Mouse (Mus musculus) ES-E14 (cell line): ENCODE results near the gene Ngfr. TPM values are rescaled to one million over a fixed set of nuclear protein-coding genes. Genes with fewer than 3 reads are reported as not detected.

Experiments used
- DNase-seq: peaks from one replicate; pipeline ENCODE4 v3.0.0-alpha.2; 2013; ENCODE audit warnings: low read depth, low spot score
- H3K27ac ChIP-seq: 2 replicates; pipeline ENCODE4 v1.5.1; 2012; ENCODE audit warnings: low read depth, mild to moderate bottlenecking, low read length, moderate library complexity, mixed read lengths; ENCODE audit not compliant: poor library complexity, insufficient read depth, severe bottlenecking
- H3K36me3 ChIP-seq: 2 replicates; pipeline ENCODE4 v1.6.1; 2012; ENCODE audit warnings: mild to moderate bottlenecking, low read length, moderate library complexity, mixed read lengths; ENCODE audit not compliant: control insufficient read depth, poor library complexity, insufficient read depth, severe bottlenecking
- H3K4me1 ChIP-seq, 2 experiments: fragments of 150-350 bp in 1 of 2; sonication (generic) in 1 of 2; 2 replicates each; pipeline ENCODE4 v1.6.1; 2012; ENCODE audit warnings: low read length in 2 of 2, mild to moderate bottlenecking in 1 of 2, mixed read lengths in 1 of 2; ENCODE audit not compliant: control insufficient read depth in 2 of 2, insufficient read depth in 2 of 2, poor library complexity in 1 of 2
- H3K4me3 ChIP-seq, 2 experiments: fragments of 150-350 bp in 1 of 2; sonication (generic) in 1 of 2; 2 replicates each; pipeline ENCODE4 v1.5.1; 2012; ENCODE audit warnings: low read length in 2 of 2, low read depth in 1 of 2, mild to moderate bottlenecking in 1 of 2, mixed read lengths in 1 of 2; ENCODE audit not compliant: insufficient read depth in 1 of 2, poor library complexity in 1 of 2, severe bottlenecking in 1 of 2
- H3K9ac ChIP-seq: 2 replicates; pipeline ENCODE4 v1.6.1; 2012; ENCODE audit warnings: low read depth, mild to moderate bottlenecking, low read length, mixed read lengths; ENCODE audit not compliant: poor library complexity, insufficient read depth, severe bottlenecking
- H3K9me3 ChIP-seq: fragments of 150-350 bp; sonication (generic); 2 replicates; pipeline ENCODE4 v1.6.1; 2012; ENCODE audit warnings: low read depth, mild to moderate bottlenecking, low read length; ENCODE audit not compliant: control insufficient read depth, insufficient read depth
- CHD2 ChIP-seq: IDR thresholded peaks from 2 replicates; pipeline ENCODE4 v1.6.1; 2014; ENCODE audit warnings: mild to moderate bottlenecking, low read depth, low read length, inconsistent platforms
- HCFC1 ChIP-seq: IDR thresholded peaks from 2 replicates; pipeline ENCODE4 v1.6.1; 2012; ENCODE audit warnings: low read length, inconsistent platforms, borderline replicate concordance; ENCODE audit not compliant: insufficient read depth
- MAFK ChIP-seq: IDR thresholded peaks from 2 replicates; pipeline ENCODE4 v1.6.1; 2014; ENCODE audit warnings: mild to moderate bottlenecking, low read depth, low read length, inconsistent platforms; ENCODE audit not compliant: insufficient read depth
- ZC3H11A ChIP-seq: IDR thresholded peaks from 2 replicates; pipeline ENCODE4 v1.6.1; 2012; ENCODE audit warnings: low read depth, mild to moderate bottlenecking, inconsistent platforms, low read length, borderline replicate concordance
- ZNF384 ChIP-seq: IDR thresholded peaks from 2 replicates; pipeline ENCODE4 v1.6.1; 2012; ENCODE audit warnings: low read depth, low read length, inconsistent platforms
- in situ Hi-C, 2 experiments: fragments of 600-800 bp; cut with MboI; formaldehyde crosslinking; loops; one replicate each; pipeline ENCODE4 v1.15.1; 2025; ENCODE audit warnings: low sequenced_read_pairs in 2 of 2, inconsistent platforms in 1 of 2; ENCODE audit not compliant: unreplicated experiment in 2 of 2
- total RNA-seq: library from RNA; depleted of rRNA; stranded (reverse); fragments of 300-350 nt; gene quantifications from 2 replicates; pipeline ENCODE4 v1.2.3, GENCODE M21; 2012

Ngfr gene
- total RNA-seq, 1 experiment, result 19.9 TPM

DNA sequence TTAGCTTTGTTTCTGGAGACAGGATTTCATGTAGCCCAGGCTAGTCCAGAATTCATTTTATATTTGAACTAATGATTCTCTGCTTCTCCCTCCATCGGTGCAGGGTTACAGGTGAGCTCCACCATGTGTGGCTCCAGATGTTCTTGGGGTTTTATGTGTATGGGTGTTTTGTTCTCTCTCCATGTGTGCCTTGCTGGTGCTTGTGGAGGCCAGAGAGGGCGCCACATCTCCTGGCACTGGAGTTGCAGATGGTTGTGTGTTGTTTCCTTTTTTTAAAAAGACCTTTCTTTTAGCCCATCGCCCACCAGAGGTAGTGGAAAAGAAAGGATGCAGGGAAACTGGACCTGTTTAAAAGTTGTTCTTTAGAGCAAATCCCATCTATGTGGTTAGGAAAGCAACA lies 59.3 kb downstream of the Ngfr start:
- in situ Hi-C loops, result loop anchor here (10.0 kb wide), 3 partner anchors 133 to 413 kb away; no protein-coding TSS in a partner anchor

GRCm38 (mm10) chr11:95527307-95527706 lies 60.2 kb downstream of the Ngfr start:
- TF ChIP-seq HCFC1 (no peak), CHD2 (no peak), MAFK (no peak), ZNF384 (no peak), ZC3H11A (no peak)
- no peak overlapping the region for H3K9ac ChIP-seq

More for the DNA sequence above, 59.3 kb downstream of the Ngfr start:
- Histone ChIP-seq H3K36me3 (no peaks in the 10 kb centered on the region), H3K27ac (no peak overlapping the region), H3K9ac (no peak overlapping the region), H3K4me1 (peaks cover 0 to 10% of the 10 kb centered on the region in 2 experiments; a peak in 2 of 4 replicates), H3K4me3 (no peak overlapping the region), H3K9me3 (no peaks in the 10 kb centered on the region)
- DNase-seq, result no peak
- no peak for TF ChIP-seq MAFK
- TF ChIP-seq CHD2, result no peak
- no peak for TF ChIP-seq HCFC1
- TF ChIP-seq ZC3H11A, result no peak
- no peak for TF ChIP-seq ZNF384

DNA sequence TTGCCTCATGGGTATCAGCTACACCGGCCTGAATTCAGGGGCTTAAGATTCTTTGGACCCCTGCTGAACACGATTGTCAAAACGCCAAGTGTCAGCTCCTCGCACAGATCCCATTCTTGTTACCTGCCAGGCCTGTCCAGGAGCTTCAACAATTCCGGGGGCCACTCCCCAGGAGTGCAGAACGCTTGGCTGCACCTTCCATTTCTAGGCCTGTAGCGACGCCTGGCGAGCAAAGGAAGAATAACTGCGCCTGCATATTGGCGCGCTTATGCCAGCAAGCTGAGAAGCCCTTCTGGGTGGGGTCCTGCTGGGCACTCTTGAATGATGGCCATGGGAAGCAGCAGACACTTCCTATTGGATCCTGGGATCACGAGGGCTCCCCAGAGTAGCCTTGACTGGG lies 66.0 kb downstream of the Ngfr start:
- Histone ChIP-seq H3K9ac (no peak overlapping the region), H3K9me3 (no peaks in the 10 kb centered on the region), H3K27ac (no peak overlapping the region), H3K4me1 (peaks cover 2 to 33% of the 10 kb centered on the region in 2 experiments), H3K4me3 (peak overlapping the region in 1 of 2 experiments; percentile 26; a peak in 1 of 4 replicates), H3K36me3 (no peaks in the 10 kb centered on the region)
- in situ Hi-C loops, result loop anchor here (5.0 to 25.0 kb wide), 5 partner anchors 127 to 409 kb away; partner anchors contain the start of gene Dlx3 (in 1 of the 2)
- no peak for TF ChIP-seq MAFK
- TF ChIP-seq ZC3H11A, result peak; percentile 72; the same call in 1 of the 2 replicates
- DNase-seq, result no peak

More at GRCm38 (mm10) chr11:95527307-95527706, 60.2 kb downstream of the Ngfr start:
- no peak for DNase-seq
- no peak overlapping the region for H3K4me3 ChIP-seq
- H3K9me3 ChIP-seq, result no peaks in the 10 kb centered on the region
- H3K36me3 ChIP-seq, result no peaks in the 10 kb centered on the region
- H3K27ac ChIP-seq, result no peak overlapping the region
- peaks cover 0 to 5% of the 10 kb centered on the region in 2 experiments; a peak in 1 of 4 replicates for H3K4me1 ChIP-seq
- in situ Hi-C loops, result loop anchor here (10.0 kb wide), 3 partner anchors 133 to 413 kb away; no protein-coding TSS in a partner anchor

DNA sequence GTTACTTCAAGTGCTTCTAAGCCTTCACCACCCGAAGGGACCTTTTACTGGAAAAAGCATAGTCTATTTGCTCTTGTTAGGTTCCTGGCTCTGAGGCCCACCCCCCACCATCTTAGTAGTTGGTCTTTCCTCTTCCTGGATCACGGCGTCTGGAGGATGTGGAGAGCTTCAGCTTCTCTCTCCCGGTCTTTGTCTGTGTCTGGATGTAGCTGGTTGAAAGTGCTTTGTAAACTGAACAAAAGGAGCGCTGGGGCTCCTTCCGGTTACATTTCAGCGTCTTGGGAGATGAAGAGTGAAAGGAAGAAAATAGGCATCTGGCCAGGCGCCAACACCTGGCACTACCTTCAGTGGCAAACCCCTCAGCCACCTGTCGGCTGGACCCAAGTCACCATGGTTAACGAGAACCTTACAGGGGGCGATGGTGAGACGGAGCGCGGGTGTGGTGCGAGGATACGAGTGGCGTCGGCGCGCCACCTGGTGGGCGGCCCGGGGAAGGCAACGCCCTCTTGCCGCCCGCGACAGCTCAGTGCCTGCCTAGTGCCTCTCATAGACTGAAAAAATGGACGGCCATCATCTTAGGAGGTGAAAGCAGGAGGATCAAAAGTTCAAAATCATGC lies 67.0 kb downstream of the Ngfr start:
- Histone ChIP-seq H3K4me3 (peak overlapping the region in 1 of 2 experiments; percentile 41; a peak in 2 of 4 replicates), H3K36me3 (no peaks in the 10 kb centered on the region), H3K4me1 (peaks cover 3 to 39% of the 10 kb centered on the region in 2 experiments), H3K27ac (no peak overlapping the region), H3K9ac (peak overlapping the region; percentile 16; the same call in 1 of the 2 replicates), H3K9me3 (no peaks in the 10 kb centered on the region)
- DNase-seq, result peak; percentile 83
- TF ChIP-seq CHD2 (no peak), MAFK (no peak), HCFC1 (0 out of 2 replicates have a peak, but pooled peaks have one; percentile 47), ZNF384 (no peak), ZC3H11A (peak; percentile 66; the same call in 1 of the 2 replicates)
- in situ Hi-C loops, result loop anchor here (5.0 to 25.0 kb wide), 5 partner anchors 126 to 408 kb away; partner anchors contain the start of gene Dlx3 (in 1 of the 2)
